Mouse (Mus musculus) liver, embryonic 12.5 days (tissue): Measurements from ENCODE around the gene Top2a. TPM values are rescaled to one million over a fixed set of nuclear protein-coding genes. Genes with fewer than 3 reads are reported as not detected.
A peak's percentile ranks its signal among the peaks of the same experiment; 100 is the strongest.

ENCODE experiments used
- ATAC-seq: fragments of 200-750 bp; cut with Nextera tagmentation; 2 replicates; pipeline ENCODE4 v1.8.0; 2017; ENCODE audit warnings: moderate number of reproducible peaks, mild to moderate bottlenecking, moderate library complexity
- H3K27ac ChIP-seq: fragments of 300-500 bp; sonication (generic); 2 replicates; pipeline ENCODE4 v1.5.1; 2016; ENCODE audit warnings: mild to moderate bottlenecking
- H3K27me3 ChIP-seq: fragments of 300-500 bp; sonication (generic); replicated peaks from 2 replicates; pipeline ENCODE4 v1.6.1; 2016; ENCODE audit warnings: mild to moderate bottlenecking, moderate library complexity
- H3K36me3 ChIP-seq: fragments of 300-500 bp; sonication (generic); 2 replicates; pipeline ENCODE4 v1.6.1; 2016; ENCODE audit warnings: mild to moderate bottlenecking, moderate library complexity
- H3K4me1 ChIP-seq: fragments of 300-500 bp; sonication (generic); 2 replicates; pipeline ENCODE4 v1.6.1; 2016
- H3K4me2 ChIP-seq: fragments of 300-500 bp; sonication (generic); 2 replicates; pipeline ENCODE4 v1.6.1; 2016; ENCODE audit warnings: mild to moderate bottlenecking, moderate library complexity
- H3K4me3 ChIP-seq: fragments of 300-500 bp; sonication (generic); 2 replicates; pipeline ENCODE4 v1.5.1; 2016; ENCODE audit warnings: mild to moderate bottlenecking, moderate library complexity
- H3K9ac ChIP-seq: fragments of 300-500 bp; sonication (generic); 2 replicates; pipeline ENCODE4 v1.6.1; 2016; ENCODE audit warnings: mild to moderate bottlenecking, moderate library complexity
- H3K9me3 ChIP-seq: fragments of 300-500 bp; sonication (generic); replicated peaks from 2 replicates; pipeline ENCODE4 v1.6.1; 2016; ENCODE audit warnings: mild to moderate bottlenecking, moderate library complexity
- WGBS: fragments of 180-500 bp; shearing (Covaris S2); methylation state at CpG from one replicate; pipeline ENCODE4 v1.1.7; 2016; ENCODE audit not compliant: insufficient replicate concordance; 5-methylcytosine and 5-hydroxymethylcytosine counted together
- polyA plus RNA-seq: library from polyadenylated mRNA; unstranded; fragments of >200 nt; fragmentation: Nextera tagmentation; extraction: Ambion mirVana; gene quantifications from 2 replicates; pipeline ENCODE4 v1.2.1, GENCODE M21; 2016

The Top2a gene
- 249 and 261 TPM in 2 replicates for polyA plus RNA-seq

- Histone ChIP-seq H3K4me3 (peak within 1 kb of the TSS; percentile 91), H3K36me3 (peaks cover 44% of the 10 kb centered on the region), H3K4me2 (peak within 1 kb of the TSS; percentile 83), H3K9me3 (no peaks in the 10 kb centered on the region), H3K9ac (peak within 1 kb of the TSS; percentile 94), H3K27me3 (no peaks in the 10 kb centered on the region), H3K27ac (peak within 1 kb of the TSS; percentile 90), H3K4me1 (peaks cover 49% of the 10 kb centered on the region)
- 1% methylated on average over 54 of the region's 54 CpGs for WGBS
- peak; percentile 91 for ATAC-seq
Measured at GRCm38 (mm10) chr11:99023500-99024467, at the start of gene Top2a. Gene Top2a (minus strand): TSS chr11:99024189.

GRCm38 (mm10) chr11:99073781-99074180, 49.8 kb upstream of the Top2a start:
- no peak overlapping the region for H3K4me3 ChIP-seq
- H3K27me3 ChIP-seq, result peaks cover 3% of the 10 kb centered on the region; the same call in 1 of the 2 replicates
- H3K36me3 ChIP-seq, result no peaks in the 10 kb centered on the region
- H3K9me3 ChIP-seq, result no peaks in the 10 kb centered on the region
- no peak overlapping the region for H3K27ac ChIP-seq
- WGBS, result 17% methylated on average over 5 of the region's 5 CpGs
- no peak overlapping the region for H3K4me2 ChIP-seq
- H3K4me1 ChIP-seq, result no peaks in the 10 kb centered on the region
- H3K9ac ChIP-seq, result no peak overlapping the region
- ATAC-seq, result no peak

- H3K27me3 ChIP-seq, result no peaks in the 10 kb centered on the region; the same call in 1 of the 2 replicates
- no peak overlapping the region for H3K27ac ChIP-seq
- 35% methylated on average over 6 of the region's 6 CpGs for WGBS
- H3K4me3 ChIP-seq, result no peak overlapping the region
- H3K4me1 ChIP-seq, result no peaks in the 10 kb centered on the region
- no peaks in the 10 kb centered on the region for H3K36me3 ChIP-seq
- H3K4me2 ChIP-seq, result no peak overlapping the region
- H3K9me3 ChIP-seq, result no peaks in the 10 kb centered on the region
- ATAC-seq, result no peak
- H3K9ac ChIP-seq, result no peak overlapping the region
Measured at GRCm38 (mm10) chr11:99071866-99072265, 47.9 kb upstream of the Top2a start.

- Histone ChIP-seq H3K4me1 (peaks cover 4% of the 10 kb centered on the region; the same call in 1 of the 2 replicates), H3K4me2 (no peak overlapping the region), H3K9ac (no peak overlapping the region), H3K4me3 (no peak overlapping the region), H3K9me3 (no peaks in the 10 kb centered on the region), H3K27me3 (no peaks in the 10 kb centered on the region; the same call in 1 of the 2 replicates), H3K36me3 (no peaks in the 10 kb centered on the region), H3K27ac (no peak overlapping the region)
- 57% methylated on average over 5 of the region's 5 CpGs for WGBS
- ATAC-seq, result no peak
Measured at GRCm38 (mm10) chr11:99068455-99068854, 44.5 kb upstream of the Top2a start.

- Histone ChIP-seq H3K4me1 (peaks cover 11% of the 10 kb centered on the region; the same call in 1 of the 2 replicates), H3K27ac (no peak overlapping the region), H3K9me3 (no peaks in the 10 kb centered on the region), H3K4me3 (no peak overlapping the region), H3K9ac (no peak overlapping the region), H3K36me3 (no peaks in the 10 kb centered on the region), H3K4me2 (no peak overlapping the region), H3K27me3 (no peaks in the 10 kb centered on the region; the same call in 1 of the 2 replicates)
- WGBS, result 74% methylated on average over 8 of the region's 8 CpGs
- ATAC-seq, result no peak
Measured at GRCm38 (mm10) chr11:99067591-99067990, 43.6 kb upstream of the Top2a start.

GRCm38 (mm10) chr11:99065979-99066378, 42.0 kb upstream of the Top2a start:
- Histone ChIP-seq H3K9ac (no peak overlapping the region), H3K4me2 (no peak overlapping the region), H3K9me3 (no peaks in the 10 kb centered on the region), H3K27me3 (0 out of 2 replicates have a peak, but pooled peaks cover 3% of the 10 kb centered on the region), H3K27ac (no peak overlapping the region), H3K36me3 (no peaks in the 10 kb centered on the region), H3K4me1 (peaks cover 11% of the 10 kb centered on the region; the same call in 1 of the 2 replicates), H3K4me3 (no peak overlapping the region)
- 8% methylated on average over 2 of the region's 2 CpGs for WGBS
- ATAC-seq, result 0 out of 2 replicates have a peak, but pooled peaks have one; percentile 4

- Histone ChIP-seq H3K4me1 (peaks cover 11% of the 10 kb centered on the region; the same call in 1 of the 2 replicates), H3K4me2 (no peak overlapping the region), H3K4me3 (no peak overlapping the region), H3K9me3 (no peaks in the 10 kb centered on the region), H3K27ac (no peak overlapping the region), H3K27me3 (0 out of 2 replicates have a peak, but pooled peaks cover 3% of the 10 kb centered on the region), H3K9ac (no peak overlapping the region), H3K36me3 (no peaks in the 10 kb centered on the region)
- WGBS, result 52% methylated on average over 3 of the region's 3 CpGs
- 0 out of 2 replicates have a peak, but pooled peaks have one; percentile 2 for ATAC-seq
Measured at GRCm38 (mm10) chr11:99065353-99065752, 41.4 kb upstream of the Top2a start.

- Histone ChIP-seq H3K36me3 (no peaks in the 10 kb centered on the region), H3K4me3 (no peak overlapping the region), H3K9ac (no peak overlapping the region), H3K27ac (peak overlapping the region; percentile 17; the same call in 1 of the 2 replicates), H3K4me1 (peaks cover 11% of the 10 kb centered on the region; the same call in 1 of the 2 replicates), H3K4me2 (no peak overlapping the region), H3K9me3 (no peaks in the 10 kb centered on the region), H3K27me3 (0 out of 2 replicates have a peak, but pooled peaks cover 6% of the 10 kb centered on the region)
- ATAC-seq, result no peak
- 27% methylated on average over 8 of the region's 8 CpGs for WGBS
Measured at GRCm38 (mm10) chr11:99063406-99064131, 39.6 kb upstream of the Top2a start.

- 0 out of 2 replicates have a peak, but pooled peaks cover 6% of the 10 kb centered on the region for H3K27me3 ChIP-seq
- H3K4me3 ChIP-seq, result no peak overlapping the region
- H3K4me1 ChIP-seq, result peaks cover 11% of the 10 kb centered on the region; the same call in 1 of the 2 replicates
- H3K9me3 ChIP-seq, result no peaks in the 10 kb centered on the region
- no peak overlapping the region for H3K27ac ChIP-seq
- no peak for ATAC-seq
- no peaks in the 10 kb centered on the region for H3K36me3 ChIP-seq
- H3K4me2 ChIP-seq, result no peak overlapping the region
- H3K9ac ChIP-seq, result no peak overlapping the region
- 76% methylated on average over 7 of the region's 7 CpGs for WGBS
Measured at GRCm38 (mm10) chr11:99062661-99063060, 38.7 kb upstream of the Top2a start.

- Histone ChIP-seq H3K27ac (no peak overlapping the region), H3K36me3 (no peaks in the 10 kb centered on the region), H3K4me2 (no peak overlapping the region), H3K27me3 (0 out of 2 replicates have a peak, but pooled peaks cover 6% of the 10 kb centered on the region), H3K4me1 (peaks cover 7% of the 10 kb centered on the region; the same call in 1 of the 2 replicates), H3K4me3 (no peak overlapping the region), H3K9me3 (no peaks in the 10 kb centered on the region), H3K9ac (no peak overlapping the region)
- WGBS, result 73% methylated on average over 3 of the region's 3 CpGs
- no peak for ATAC-seq
Measured at GRCm38 (mm10) chr11:99060435-99060834, 36.4 kb upstream of the Top2a start.

GRCm38 (mm10) chr11:99055571-99056452, 31.8 kb upstream of the Top2a start:
- 0 out of 2 replicates have a peak, but pooled peaks cover 3% of the 10 kb centered on the region for H3K27me3 ChIP-seq
- no peak overlapping the region for H3K9ac ChIP-seq
- H3K9me3 ChIP-seq, result no peaks in the 10 kb centered on the region
- no peak for ATAC-seq
- no peak overlapping the region for H3K4me3 ChIP-seq
- H3K4me2 ChIP-seq, result no peak overlapping the region
- WGBS, result 36% methylated on average over 8 of the region's 8 CpGs
- H3K36me3 ChIP-seq, result peaks cover 23% of the 10 kb centered on the region
- no peaks in the 10 kb centered on the region; the same call in 1 of the 2 replicates for H3K4me1 ChIP-seq
- no peak overlapping the region for H3K27ac ChIP-seq
